Mouse (Mus musculus) CH12.LX (cell line): ENCODE results near the gene Mmp7.

Experiments
- CHD1 ChIP-seq: IDR thresholded peaks from 2 replicates; pipeline ENCODE4 v1.6.1; 2012; ENCODE audit warnings: low read depth, low read length, improper control_type of control experiment, inconsistent platforms
- CHD2 ChIP-seq: IDR thresholded peaks from 2 replicates; pipeline ENCODE4 v1.6.1; 2011; ENCODE audit warnings: low read length, improper control_type of control experiment
- CTCF ChIP-seq, 2 experiments: IDR thresholded peaks in 1 of 2; conservative IDR thresholded peaks in 1 of 2; 2 replicates each; pipeline ENCODE4 v1.5.1; 2011 to 2012; ENCODE audit warnings: low read depth in 2 of 2, low read length in 2 of 2, improper control_type of control experiment in 1 of 2, inconsistent platforms in 1 of 2, mild to moderate bottlenecking in 1 of 2, moderate library complexity in 1 of 2
- HCFC1 ChIP-seq: IDR thresholded peaks from 2 replicates; pipeline ENCODE4 v1.6.1; 2012; ENCODE audit warnings: low read depth, mild to moderate bottlenecking, inconsistent platforms, low read length, improper control_type of control experiment
- KAT2A ChIP-seq: IDR thresholded peaks from 2 replicates; pipeline ENCODE4 v1.6.1; 2012; ENCODE audit warnings: low read length, improper control_type of control experiment, inconsistent platforms; ENCODE audit not compliant: insufficient replicate concordance
- POLR2A ChIP-seq: IDR thresholded peaks from 2 replicates; pipeline ENCODE4 v1.6.1; 2011; ENCODE audit warnings: low read depth, mild to moderate bottlenecking, improper control_type of control experiment, low read length
- TBP ChIP-seq: conservative IDR thresholded peaks from 2 replicates; pipeline ENCODE4 v1.6.1; 2011; ENCODE audit warnings: low read depth, low read length, improper control_type of control experiment
- USF1 ChIP-seq: IDR thresholded peaks from 2 replicates; pipeline ENCODE4 v1.6.1; 2014; ENCODE audit warnings: low read depth, mild to moderate bottlenecking, inconsistent platforms, low read length, improper control_type of control experiment

DNA sequence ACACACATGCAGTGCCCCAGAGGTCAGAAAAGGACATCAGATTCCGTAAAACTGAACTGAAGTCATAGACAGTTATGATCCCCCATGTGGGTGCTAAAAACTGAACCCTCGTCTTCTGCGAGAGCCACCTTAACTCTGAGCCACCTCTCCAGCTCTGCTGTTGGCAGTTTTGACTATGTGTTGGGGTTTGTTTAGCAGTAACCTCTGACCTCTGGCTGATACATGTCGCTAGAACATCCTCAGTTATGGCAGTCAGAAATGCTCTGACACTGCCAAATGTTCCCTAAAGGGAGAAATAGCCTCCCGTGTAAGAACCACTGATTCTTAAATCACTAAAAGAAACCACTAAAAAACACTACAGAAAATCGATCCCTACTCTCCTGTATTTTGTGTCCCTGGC, 16.8 kb downstream of the Mmp7 start:
- TF ChIP-seq HCFC1 (no peak), CHD2 (no peak), CHD1 (no peak), CTCF (conservative IDR thresholded peaks at IDR 0.05 in 1 of 2, IDR thresholded peaks at IDR 0.05 in 1 of 2; ENCODE audit: low read depth in 2 of 2, low read length in 2 of 2) (no peak), USF1 (no peak), KAT2A (no peak), POLR2A (no peak), TBP (no peak)
